Mouse (Mus musculus): ENCODE results near the gene Hrasls5. TPM values are rescaled to one million over a fixed set of nuclear protein-coding genes. Genes with fewer than 3 reads are reported as not detected.

The Hrasls5 gene
- polyA plus RNA-seq, 1 experiment: 0.21 TPM

DNA sequence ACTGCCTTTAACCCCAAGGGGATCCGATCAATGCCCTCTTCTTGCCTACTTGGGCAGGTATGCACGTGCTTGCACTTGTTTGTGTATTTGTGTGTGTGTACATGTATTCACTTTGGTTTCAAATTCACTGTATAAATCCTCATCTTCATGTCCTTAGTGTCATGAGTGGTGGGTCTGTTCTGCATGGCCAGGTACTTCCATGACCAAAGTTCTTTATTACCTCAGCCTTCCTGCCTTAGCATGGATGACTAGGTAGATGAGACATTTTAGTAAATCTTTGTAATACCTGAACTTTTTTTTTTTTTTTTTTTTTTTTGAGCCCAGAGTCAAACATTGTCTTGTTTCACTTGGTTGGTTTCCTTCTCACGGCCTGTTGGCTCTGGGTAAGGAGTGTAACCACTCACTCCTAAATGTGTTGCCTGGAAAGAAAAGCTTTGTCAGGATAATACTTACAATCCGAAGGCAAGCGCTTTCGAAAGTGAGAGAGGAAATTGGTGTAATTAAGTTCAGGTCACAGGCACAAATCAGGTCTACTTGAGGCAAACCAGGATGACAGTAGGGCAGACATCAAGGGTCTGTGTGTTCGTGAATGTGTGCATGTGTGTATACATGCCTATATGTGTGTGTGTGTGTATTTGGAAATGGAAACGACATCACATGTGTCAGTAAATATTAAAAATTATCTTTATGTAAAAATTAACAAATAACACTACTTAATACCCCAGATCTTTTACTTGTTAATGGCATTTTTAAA is 36.7 kb downstream of the Hrasls5 start:
- no peaks in the 10 kb centered on the region for H3K4me1 ChIP-seq (ENCODE audit: control insufficient read depth, insufficient read depth, low read length)
- no peak for DNase-seq
- no peaks in the 10 kb centered on the region for H3K27me3 ChIP-seq (ENCODE audit: control insufficient read depth, insufficient read depth, low read length)
- no peak overlapping the region for H3K4me3 ChIP-seq (replicated peaks; ENCODE audit: insufficient read depth, low read depth, low read length)
- TF ChIP-seq POLR2A (IDR thresholded peaks at IDR 0.05; ENCODE audit: borderline replicate concordance, insufficient read depth, low read length): no peak
- no peak for TF ChIP-seq CTCF (IDR thresholded peaks at IDR 0.05; ENCODE audit: borderline replicate concordance, insufficient read depth, low read depth, low read length)
- H3K27ac ChIP-seq (ENCODE audit: insufficient read depth, low read length): no peak overlapping the region
- 84% methylated on average over 8 of the region's 8 CpGs for WGBS

DNA sequence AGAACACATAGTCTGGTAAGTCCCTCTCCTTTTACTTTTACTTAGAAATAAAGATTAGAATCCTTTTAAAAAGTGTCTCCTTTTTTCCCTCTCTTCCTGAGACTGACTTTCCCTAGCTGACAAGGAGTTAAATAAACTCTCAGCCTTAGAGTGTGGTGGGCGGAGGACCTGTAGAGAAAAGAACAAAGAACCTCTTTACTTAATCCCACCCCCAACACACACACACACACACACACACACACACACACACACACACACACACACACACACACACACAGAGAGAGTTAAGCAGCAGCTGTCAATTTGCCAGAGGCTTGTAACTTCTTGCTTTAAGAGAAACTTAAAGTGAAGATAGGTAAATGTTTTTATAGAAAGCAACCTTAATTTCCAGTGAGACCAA is 59.7 kb downstream of the Hrasls5 start:
- Histone ChIP-seq H3K4me1 (ENCODE audit: control insufficient read depth, insufficient read depth, low read length) (no peaks in the 10 kb centered on the region), H3K27ac (ENCODE audit: insufficient read depth, low read length) (no peak overlapping the region), H3K4me3 (replicated peaks; ENCODE audit: insufficient read depth, low read depth, low read length) (no peak overlapping the region), H3K27me3 (ENCODE audit: control insufficient read depth, insufficient read depth, low read length) (no peaks in the 10 kb centered on the region)
- WGBS: 0% methylated on average over 1 of the region's 1 CpGs
- TF ChIP-seq CTCF (IDR thresholded peaks at IDR 0.05; ENCODE audit: borderline replicate concordance, insufficient read depth, low read depth, low read length) (no peak), POLR2A (IDR thresholded peaks at IDR 0.05; ENCODE audit: borderline replicate concordance, insufficient read depth, low read length) (no peak)
- no peak for DNase-seq

- WGBS: 76% methylated on average over 1 of the region's 1 CpGs
- no peak for DNase-seq
- Histone ChIP-seq H3K4me3 (replicated peaks; ENCODE audit: insufficient read depth, low read depth, low read length) (no peak overlapping the region), H3K27ac (ENCODE audit: insufficient read depth, low read length) (no peak overlapping the region), H3K4me1 (ENCODE audit: control insufficient read depth, insufficient read depth, low read length) (no peaks in the 10 kb centered on the region), H3K27me3 (ENCODE audit: control insufficient read depth, insufficient read depth, low read length) (no peaks in the 10 kb centered on the region)
- TF ChIP-seq CTCF (IDR thresholded peaks at IDR 0.05; ENCODE audit: borderline replicate concordance, insufficient read depth, low read depth, low read length): no peak
- TF ChIP-seq POLR2A (IDR thresholded peaks at IDR 0.05; ENCODE audit: borderline replicate concordance, insufficient read depth, low read length): no peak
Measured at GRCm38 (mm10) chr19:7687988-7688387, 75.6 kb downstream of the Hrasls5 start.

Other genes with a start within 250 kb of the Hrasls5 start
- gene Spindoc, start 229.5 kb upstream of the Hrasls5 start, polyA plus RNA-seq (2012; rRNA removed): 18.5 and 19.0 TPM in 2 replicates
- gene 2700081O15Rik, start 194.9 kb upstream of the Hrasls5 start, polyA plus RNA-seq (2012; rRNA removed): 16.3 and 16.6 TPM in 2 replicates
- 563 and 663 TPM in 2 replicates for gene Rtn3, start 129.3 kb upstream of the Hrasls5 start, polyA plus RNA-seq (2012; rRNA removed)
- gene Atl3, start 118.5 kb upstream of the Hrasls5 start, polyA plus RNA-seq (2012; rRNA removed): 18.1 and 18.3 TPM in 2 replicates
- gene Pla2g16, start 55.1 kb upstream of the Hrasls5 start, polyA plus RNA-seq (2012; rRNA removed): 50.6 and 56.9 TPM in 2 replicates
- 0.05 and 0.06 TPM in 2 replicates for gene Lgals12, start 5.3 kb upstream of the Hrasls5 start, polyA plus RNA-seq (2012; rRNA removed)
- gene Slc22a19, start 98.8 kb downstream of the Hrasls5 start, polyA plus RNA-seq (2012; rRNA removed): not detected in 2 replicates
- not detected in 2 replicates for gene Slc22a26, start 190.1 kb downstream of the Hrasls5 start, polyA plus RNA-seq (2012; rRNA removed)

Data from cerebellum, adult 2 months (tissue).